Mouse (Mus musculus) layer of hippocampus, adult 9-10 months (tissue): ENCODE measurements around the gene Cacna2d3.
A peak's percentile ranks its signal among the peaks of the same experiment; 100 is the strongest.

Experiments
- DNase-seq: peaks from one replicate; pipeline ENCODE4 v3.0.0; 2022; ENCODE audit warnings: low spot score

The Cacna2d3 gene

DNA sequence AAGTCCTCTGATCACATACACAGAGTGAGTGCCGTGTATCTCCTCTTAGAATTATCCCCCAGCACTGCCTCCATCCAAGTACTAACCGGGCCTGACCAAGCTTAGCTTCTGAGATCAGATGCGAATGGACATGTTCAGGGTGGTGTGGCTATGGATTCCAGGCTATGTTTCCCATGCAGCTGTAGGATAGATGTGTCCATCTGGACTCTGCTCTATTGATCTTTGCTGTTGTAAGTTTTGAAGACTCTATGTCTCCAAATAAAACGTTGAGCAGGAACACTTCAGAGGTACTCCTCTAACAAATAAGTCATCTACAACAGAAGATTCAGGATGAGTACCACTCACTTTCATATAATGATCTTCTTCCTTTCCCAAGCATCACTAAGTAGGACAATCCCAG is 712.0 kb downstream of the Cacna2d3 start:
- DNase-seq, result no peak

DNA sequence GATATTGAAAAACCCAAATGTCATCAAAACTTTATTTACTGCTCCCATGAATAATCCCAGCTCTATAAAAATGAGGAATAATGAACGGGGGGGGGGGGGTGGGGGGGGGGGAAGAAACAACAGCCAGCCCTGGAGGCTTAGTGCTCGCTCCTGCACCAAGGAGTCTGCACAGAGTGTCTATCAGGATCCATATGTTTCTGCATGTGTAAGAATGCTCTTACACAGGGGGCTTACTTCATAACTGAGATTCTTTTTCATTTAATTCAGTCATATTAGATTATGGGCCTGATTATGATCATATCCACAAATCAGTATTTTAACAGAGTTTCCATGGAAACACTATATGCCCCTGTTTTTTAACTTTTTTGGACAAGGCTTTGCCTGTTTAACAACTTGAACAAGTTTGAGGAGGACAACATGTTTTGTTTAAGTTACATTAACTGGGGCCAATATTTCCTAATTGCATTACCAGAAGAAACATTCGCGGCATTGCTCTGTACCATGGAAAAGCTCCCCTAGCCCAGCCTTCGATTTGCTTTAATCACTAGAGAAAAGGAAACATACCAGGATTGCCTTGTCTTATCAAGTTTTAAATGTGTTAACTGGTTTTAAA is 716.3 kb downstream of the Cacna2d3 start:
- DNase-seq, result no peak

DNA sequence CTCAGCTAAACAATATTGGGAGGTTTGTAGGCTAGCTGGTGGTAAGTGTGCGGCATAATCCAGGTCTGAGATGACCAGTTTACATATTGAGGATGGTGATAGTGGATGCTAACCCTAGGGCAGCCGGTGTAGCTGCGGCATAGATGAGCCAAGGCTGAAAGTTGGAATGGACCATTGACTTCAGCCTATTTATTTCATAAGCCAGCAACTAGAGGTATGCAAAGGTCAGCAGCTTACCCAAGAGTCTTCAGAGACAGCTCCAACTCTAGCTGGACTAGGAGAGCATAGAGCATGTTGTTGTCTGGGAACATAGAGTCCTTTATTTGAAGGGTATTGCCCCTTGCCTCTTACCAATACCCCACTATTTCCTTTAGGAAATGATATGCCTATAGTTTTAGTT is 725.1 kb downstream of the Cacna2d3 start:
- DNase-seq, result no peak

DNA sequence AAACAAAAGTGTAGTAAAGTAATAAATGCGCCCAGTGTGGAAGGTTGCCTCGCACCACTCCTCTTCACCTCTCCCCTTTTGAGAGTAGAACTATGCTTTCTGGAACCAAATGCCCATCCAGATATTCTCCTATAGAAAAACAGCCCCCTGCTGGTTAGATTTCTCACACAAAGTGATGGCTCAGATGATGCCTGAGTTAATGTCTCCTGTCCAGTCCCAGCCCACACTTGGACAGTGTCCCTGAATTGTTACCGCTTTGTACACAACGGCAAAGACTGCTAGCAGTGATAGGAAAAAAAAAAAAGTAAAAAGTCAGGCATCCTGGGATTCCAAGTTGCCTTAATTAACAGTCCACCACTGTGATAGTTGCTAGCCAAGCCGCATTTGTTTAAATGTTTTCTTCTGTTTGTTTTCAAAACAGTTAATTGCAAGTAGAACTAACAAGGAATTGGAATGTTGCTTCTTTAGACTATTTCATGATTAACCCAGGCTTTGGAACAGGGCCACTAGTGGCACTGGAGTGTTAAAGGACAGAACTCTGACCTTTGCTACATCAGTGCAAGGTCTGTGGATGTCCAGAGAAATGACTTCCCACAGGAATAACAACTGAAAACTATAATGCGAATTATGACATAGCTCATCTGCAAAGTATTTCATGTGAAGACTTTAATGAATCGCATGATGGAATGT is 733.3 kb downstream of the Cacna2d3 start:
- DNase-seq, result no peak

- DNase-seq, result no peak
Observed at GRCm38 (mm10) chr14:28984276-28984675, 737.4 kb downstream of the Cacna2d3 start.

DNA sequence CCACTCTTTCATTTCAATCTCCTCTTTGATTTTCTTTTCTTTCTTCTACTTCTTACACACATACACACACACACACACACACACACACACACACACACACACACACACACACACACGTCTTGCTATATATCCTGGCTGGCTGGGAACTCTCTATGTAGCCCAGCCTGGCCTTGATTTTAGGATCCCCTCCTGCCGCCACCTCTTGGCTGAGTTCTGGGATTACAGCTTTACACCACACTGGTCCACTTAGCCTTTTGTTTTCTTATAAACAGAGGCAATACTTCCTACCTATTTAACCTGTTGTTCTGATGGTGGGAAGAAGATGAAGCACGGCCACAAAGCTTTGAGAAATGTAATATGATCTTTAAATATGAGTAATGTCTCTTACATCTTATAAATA is 741.2 kb downstream of the Cacna2d3 start:
- DNase-seq, result no peak

GRCm38 (mm10) chr14:28979230-28979629 is 742.4 kb downstream of the Cacna2d3 start:
- DNase-seq, result no peak

- DNase-seq, result no peak
Observed at GRCm38 (mm10) chr14:28972620-28973019, 749.0 kb downstream of the Cacna2d3 start.

DNA sequence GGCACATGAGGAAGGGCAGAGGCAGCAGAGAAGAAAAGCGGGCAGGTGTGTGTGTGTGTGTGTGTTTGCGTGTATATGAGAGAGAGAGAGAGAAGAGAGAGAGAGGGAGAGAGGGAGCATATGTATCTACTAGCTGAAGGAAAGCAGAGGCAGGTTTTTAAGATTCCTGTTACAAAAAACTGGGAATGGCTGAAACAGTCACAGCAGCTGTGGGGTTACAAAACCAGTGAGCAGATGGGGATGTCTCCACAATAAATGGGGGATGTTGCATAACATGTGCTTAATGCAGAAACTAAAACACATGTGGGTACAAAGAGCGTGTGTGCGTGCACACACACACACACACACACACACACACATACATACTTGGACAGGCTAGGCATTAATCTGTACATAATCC is 752.4 kb downstream of the Cacna2d3 start:
- peak; percentile 44 for DNase-seq

GRCm38 (mm10) chr14:28966881-28967280 is 754.8 kb downstream of the Cacna2d3 start:
- DNase-seq, result no peak

GRCm38 (mm10) chr14:28961379-28961778 is 760.3 kb downstream of the Cacna2d3 start:
- no peak for DNase-seq

GRCm38 (mm10) chr14:28959042-28959441 is 762.6 kb downstream of the Cacna2d3 start:
- DNase-seq, result no peak

DNA sequence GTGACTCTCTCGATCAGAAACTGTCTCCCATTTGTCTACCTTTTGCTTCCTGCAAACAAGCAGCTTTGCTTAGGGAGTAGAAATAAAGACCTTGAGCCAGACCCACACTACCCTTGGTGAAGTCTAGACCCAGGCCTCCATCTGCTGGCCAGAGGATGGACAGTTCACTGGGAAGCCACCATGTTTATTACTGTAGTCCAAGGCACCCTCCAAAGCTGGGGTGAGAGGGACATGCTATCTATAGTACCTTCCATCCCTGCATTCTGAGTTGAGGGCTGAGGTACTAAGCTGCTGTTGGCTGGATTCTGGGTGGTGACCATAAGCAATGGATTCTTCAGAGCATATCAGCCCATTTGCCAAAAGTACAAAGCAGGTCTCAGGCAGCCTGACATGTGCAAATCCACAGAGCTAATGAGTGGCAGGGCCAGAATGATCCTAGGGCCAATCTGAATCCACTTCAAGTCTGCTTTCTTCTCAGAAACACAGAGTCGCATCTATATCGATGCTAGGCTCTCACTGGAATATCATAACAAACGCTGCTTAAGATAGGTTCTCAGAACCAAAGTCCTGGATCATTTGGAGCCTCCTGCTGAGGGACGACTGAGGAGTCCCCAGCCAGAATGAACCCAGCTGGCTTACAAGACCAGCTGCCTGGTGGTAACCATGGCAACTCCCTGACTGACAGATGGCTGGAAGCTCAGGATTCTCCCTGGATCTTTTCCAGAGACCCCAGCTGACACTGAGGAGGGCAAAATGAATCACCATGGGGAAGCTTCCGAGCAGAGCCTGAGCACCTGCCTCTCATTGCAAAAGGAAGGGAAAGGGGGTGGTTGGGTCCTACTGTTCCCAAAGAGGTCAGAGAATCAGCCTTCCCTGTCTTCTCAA is 763.3 kb downstream of the Cacna2d3 start:
- DNase-seq, result peak; percentile 33

GRCm38 (mm10) chr14:28955181-28955580 is 766.5 kb downstream of the Cacna2d3 start:
- DNase-seq, result no peak

DNA sequence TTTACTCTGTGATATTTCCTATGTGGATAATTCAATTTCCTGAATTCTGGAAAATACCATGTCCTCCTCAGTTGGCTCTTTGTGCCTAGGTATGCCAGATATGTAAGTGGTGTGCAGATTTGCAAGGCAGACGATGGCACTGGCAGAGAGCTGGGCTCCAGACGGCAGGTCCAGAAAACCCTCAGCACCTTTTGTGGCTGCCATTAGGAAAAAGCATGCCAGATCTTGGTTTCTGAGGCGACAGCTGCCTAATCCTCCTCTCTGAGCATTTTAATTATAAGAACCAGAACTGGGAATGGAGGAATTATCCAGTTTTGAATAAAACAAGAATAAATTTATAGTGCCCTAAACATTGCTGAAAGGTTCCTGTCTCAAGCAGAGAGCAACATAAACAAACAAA is 767.1 kb downstream of the Cacna2d3 start:
- DNase-seq, result no peak

- DNase-seq, result no peak
Observed at GRCm38 (mm10) chr14:28954086-28954485, 767.6 kb downstream of the Cacna2d3 start.

- no peak for DNase-seq
Observed at GRCm38 (mm10) chr14:28953409-28953808, 768.3 kb downstream of the Cacna2d3 start.

DNA sequence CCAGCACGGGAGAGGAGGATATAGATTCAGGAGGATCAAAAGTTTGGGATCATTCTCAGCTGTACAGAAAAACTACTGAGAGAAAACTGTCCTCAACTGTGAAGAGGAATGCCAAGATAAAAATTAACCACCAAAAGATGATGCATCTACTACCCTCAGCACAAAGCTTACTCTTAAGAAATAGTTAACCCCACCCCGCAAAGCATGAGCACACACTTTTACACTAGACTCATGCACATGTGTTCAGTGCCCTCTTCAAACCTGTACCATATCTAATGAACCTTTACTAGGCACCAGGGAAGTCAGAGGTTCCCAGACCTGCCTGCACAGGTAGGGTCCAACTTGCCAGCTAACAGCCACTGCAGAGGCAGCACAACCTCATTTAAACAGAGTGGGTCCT is 771.2 kb downstream of the Cacna2d3 start:
- DNase-seq, result no peak

DNA sequence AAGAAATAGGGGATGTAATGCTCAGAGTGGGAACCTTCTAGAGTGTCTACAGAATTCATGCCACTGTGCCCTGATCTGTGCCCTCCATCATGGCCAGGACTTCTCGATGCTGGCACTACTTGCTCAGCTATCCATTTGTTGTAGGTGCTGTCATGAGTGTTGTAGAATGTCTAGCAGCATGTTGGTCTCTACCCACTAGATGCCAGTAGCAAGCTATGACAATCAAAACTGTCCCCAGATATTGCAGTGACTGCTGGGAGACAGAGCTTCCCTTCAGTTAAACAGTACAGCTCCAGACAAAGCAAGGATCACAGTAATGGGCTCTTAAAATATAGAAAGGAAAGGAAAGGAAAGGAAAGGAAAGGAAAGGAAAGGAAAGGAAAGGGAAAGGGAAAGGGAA is 771.9 kb downstream of the Cacna2d3 start:
- no peak for DNase-seq

DNA sequence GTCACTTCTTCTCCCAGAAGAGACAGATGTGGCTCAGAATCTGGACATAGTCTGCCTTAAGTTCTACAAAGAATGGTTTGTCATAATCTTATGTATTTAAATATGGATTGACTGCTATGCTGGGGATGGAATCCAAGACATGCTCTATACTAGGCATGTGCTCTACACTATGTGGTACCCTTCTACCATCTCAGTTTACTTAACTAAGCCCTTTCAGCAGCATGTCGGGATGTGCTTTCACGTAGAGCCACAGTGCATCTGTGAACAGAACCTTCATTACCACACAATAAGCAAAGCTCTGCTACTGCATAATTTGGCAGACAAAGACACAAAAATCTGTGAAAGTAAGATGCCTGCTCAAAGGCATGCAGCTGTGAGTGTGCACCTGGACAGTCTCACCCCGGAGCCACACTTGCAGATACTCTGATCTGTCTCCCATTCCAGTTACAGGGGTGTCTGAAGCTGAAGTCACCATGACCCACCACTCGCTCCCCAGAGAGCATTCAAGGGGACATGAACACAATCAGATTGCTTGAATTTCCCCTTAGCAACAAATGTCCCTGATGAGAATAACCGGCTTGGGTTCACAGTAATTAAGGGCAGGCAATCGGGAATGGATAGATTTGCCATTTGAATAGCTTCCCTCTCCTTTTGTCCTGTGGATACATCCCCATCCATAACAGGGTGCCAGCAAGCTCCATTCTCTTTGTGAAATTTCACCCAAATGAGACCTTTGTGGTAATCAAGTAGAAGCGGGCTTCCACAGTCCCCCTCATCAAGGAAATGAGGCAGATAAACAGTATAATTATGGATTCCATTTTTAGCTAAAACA is 773.4 kb downstream of the Cacna2d3 start:
- DNase-seq, result no peak

GRCm38 (mm10) chr14:28932746-28933293 is 788.8 kb downstream of the Cacna2d3 start:
- no peak for DNase-seq
